Mouse (Mus musculus) MEL (cell line): Measurements from ENCODE around the gene Srf. TPM values are rescaled to one million over a fixed set of nuclear protein-coding genes. Genes with fewer than 3 reads are reported as not detected.
"Not testable (repeated sequence)": the region's sequence is repeated elsewhere in the genome, so short reads cannot be mapped to it uniquely, and the experiment has no call there.

ENCODE experiments used
- DNase-seq: peaks from one replicate; pipeline ENCODE4 v3.0.0; 2011; ENCODE audit warnings: low read depth, low spot score
- H3K27ac ChIP-seq: 2 replicates; pipeline ENCODE4 v1.5.1; 2012; ENCODE audit warnings: low read depth, mild to moderate bottlenecking, control low read depth, low read length, moderate library complexity; ENCODE audit not compliant: control insufficient read depth
- H3K27me3 ChIP-seq, 2 experiments: fragments of 150-350 bp in 1 of 2; sonication (generic) in 1 of 2; 2 replicates each; pipeline ENCODE4 v1.6.1; 2012; ENCODE audit warnings: low read length in 2 of 2, mild to moderate bottlenecking in 2 of 2, improper control_type of control experiment in 1 of 2, moderate library complexity in 1 of 2; ENCODE audit not compliant: insufficient read depth in 2 of 2, control insufficient read depth in 1 of 2
- H3K36me3 ChIP-seq, 2 experiments: 2 replicates each; pipeline ENCODE4 v1.6.1; 2012 to 2014; ENCODE audit warnings: low read length in 2 of 2, improper control_type of control experiment in 1 of 2, inconsistent platforms in 1 of 2, mild to moderate bottlenecking in 1 of 2; ENCODE audit not compliant: insufficient read depth in 2 of 2, control insufficient read depth in 1 of 2
- H3K4me1 ChIP-seq, 2 experiments: fragments of 150-350 bp in 1 of 2; sonication (generic) in 1 of 2; 2 replicates each; pipeline ENCODE4 v1.6.1; 2012; ENCODE audit warnings: low read length in 2 of 2, improper control_type of control experiment in 1 of 2, mild to moderate bottlenecking in 1 of 2; ENCODE audit not compliant: insufficient read depth in 2 of 2, control insufficient read depth in 1 of 2
- H3K4me3 ChIP-seq, 2 experiments: fragments of 150-350 bp in 1 of 2; sonication (generic) in 1 of 2; 2 replicates each; pipeline ENCODE4 v1.5.1; 2012; ENCODE audit warnings: low read depth in 2 of 2, low read length in 2 of 2, mild to moderate bottlenecking in 2 of 2, moderate library complexity in 2 of 2, control low read depth in 1 of 2, improper control_type of control experiment in 1 of 2; ENCODE audit not compliant: control insufficient read depth in 1 of 2, insufficient read depth in 1 of 2
- H3K79me2 ChIP-seq: 2 replicates; pipeline ENCODE4 v1.6.1; 2012; ENCODE audit warnings: mild to moderate bottlenecking, low read length, moderate library complexity; ENCODE audit not compliant: control insufficient read depth, poor library complexity, insufficient read depth
- H3K9ac ChIP-seq: 2 replicates; pipeline ENCODE4 v1.6.1; 2012; ENCODE audit warnings: low read depth, mild to moderate bottlenecking, control low read depth, low read length, moderate library complexity; ENCODE audit not compliant: control insufficient read depth, poor library complexity, severe bottlenecking
- H3K9me3 ChIP-seq: fragments of 150-350 bp; sonication (generic); replicated peaks from 2 replicates; pipeline ENCODE4 v1.6.1; 2012; ENCODE audit warnings: mild to moderate bottlenecking, low read length, improper control_type of control experiment, moderate library complexity; ENCODE audit not compliant: insufficient read depth
- HCFC1 ChIP-seq: IDR thresholded peaks from 2 replicates; pipeline ENCODE4 v1.6.1; 2012; ENCODE audit warnings: low read depth, mild to moderate bottlenecking, inconsistent platforms, low read length, improper control_type of control experiment, moderate library complexity
- MAFK ChIP-seq: IDR thresholded peaks from 2 replicates; pipeline ENCODE4 v1.6.1; 2011; ENCODE audit warnings: low read depth, mild to moderate bottlenecking, low read length, improper control_type of control experiment, borderline replicate concordance
- MAZ ChIP-seq: IDR thresholded peaks from 2 replicates; pipeline ENCODE4 v1.6.1; 2012; ENCODE audit warnings: low read depth, mild to moderate bottlenecking, inconsistent platforms, low read length, improper control_type of control experiment
- MXI1 ChIP-seq: IDR thresholded peaks from 2 replicates; pipeline ENCODE4 v1.6.1; 2011; ENCODE audit warnings: mild to moderate bottlenecking, low read depth, low read length, improper control_type of control experiment
- MYB ChIP-seq: IDR thresholded peaks from 2 replicates; pipeline ENCODE4 v1.6.1; 2011; ENCODE audit warnings: mild to moderate bottlenecking, low read depth, low read length, improper control_type of control experiment
- MYC ChIP-seq: IDR thresholded peaks from 2 replicates; pipeline ENCODE4 v1.6.1; 2011; ENCODE audit warnings: low read depth, mild to moderate bottlenecking, low read length, improper control_type of control experiment, moderate library complexity
- POLR2AphosphoS5 ChIP-seq: IDR thresholded peaks from 2 replicates; pipeline ENCODE4 v1.6.1; 2012; ENCODE audit warnings: low read depth, borderline replicate concordance, mild to moderate bottlenecking, inconsistent platforms, low read length, moderate library complexity, mixed read lengths
- RAD21 ChIP-seq: IDR thresholded peaks from 2 replicates; pipeline ENCODE4 v1.6.1; 2011; ENCODE audit warnings: mild to moderate bottlenecking, low read depth, low read length, improper control_type of control experiment
- SIN3A ChIP-seq: IDR thresholded peaks from 2 replicates; pipeline ENCODE4 v1.6.1; 2012; ENCODE audit warnings: low read length, improper control_type of control experiment, inconsistent platforms
- TAL1 ChIP-seq: IDR thresholded peaks from 2 replicates; pipeline ENCODE4 v1.6.1; 2012; ENCODE audit warnings: mild to moderate bottlenecking, inconsistent platforms, low read length, moderate library complexity, mixed read lengths
- TBP ChIP-seq: IDR thresholded peaks from 2 replicates; pipeline ENCODE4 v1.8.0; 2011; ENCODE audit warnings: low read depth, low read length, improper control_type of control experiment
- TCF12 ChIP-seq: IDR thresholded peaks from 2 replicates; pipeline ENCODE4 v1.6.1; 2014; ENCODE audit warnings: low read depth, mild to moderate bottlenecking, inconsistent platforms, low read length, improper control_type of control experiment, moderate library complexity
- UBTF ChIP-seq: IDR thresholded peaks from 2 replicates; pipeline ENCODE4 v1.6.1; 2012; ENCODE audit warnings: low read depth, mild to moderate bottlenecking, inconsistent platforms, low read length, improper control_type of control experiment, moderate library complexity, borderline replicate concordance; ENCODE audit not compliant: insufficient read depth
- ZC3H11A ChIP-seq: IDR thresholded peaks from 2 replicates; pipeline ENCODE4 v1.6.1; 2012; ENCODE audit warnings: low read depth, mild to moderate bottlenecking, inconsistent platforms, low read length, improper control_type of control experiment
- ZMIZ1 ChIP-seq: IDR thresholded peaks from 2 replicates; pipeline ENCODE4 v1.6.1; 2012; ENCODE audit warnings: low read depth, mild to moderate bottlenecking, inconsistent platforms, low read length, improper control_type of control experiment, moderate library complexity
- polyA plus RNA-seq, 2 experiments: library from polyadenylated mRNA; stranded (reverse) in 1 of 2; unstranded in 1 of 2; fragments of >175 nt in 1 of 2; fragments of >200 nt in 1 of 2; gene quantifications; 2 replicates each; pipeline versions ENCODE4 v1.2.1 to v1.2.4; 2012; ENCODE audit warnings: low replicate concordance in 2 of 2, low read depth in 1 of 2; ENCODE audit not compliant: insufficient read length in 2 of 2, insufficient read depth in 1 of 2, missing spikeins in 1 of 2
- total RNA-seq: library from RNA; depleted of rRNA; stranded (reverse); fragments of 300-350 nt; gene quantifications from 2 replicates; pipeline ENCODE4 v1.2.3, GENCODE M21; 2012

Srf gene
- total and polyA plus RNA-seq, 3 experiments, result 43.9 to 114 TPM; not detected in 1

GRCm38 (mm10) chr17:46559146-46559545 lies 3.2 kb upstream of the Srf start:
- DNase-seq, result no peak
- peaks cover 0 to 5% of the 10 kb centered on the region in 2 experiments; a peak in 2 of 4 replicates for H3K36me3 ChIP-seq
- H3K27ac ChIP-seq, result no peak overlapping the region
- TF ChIP-seq UBTF (no peak), MYB (no peak), TAL1 (no peak), MYC (no peak), ZMIZ1 (no peak), MAFK (no peak), MXI1 (no peak), RAD21 (no peak), POLR2AphosphoS5 (no peak), MAZ (no peak)
- TF ChIP-seq, all 39 proteins: peak for 0
- Histone ChIP-seq H3K9ac (no peak overlapping the region), H3K4me1 (peaks cover 2 to 7% of the 10 kb centered on the region in 2 experiments; a peak in 3 of 4 replicates), H3K9me3 (no peaks in the 10 kb centered on the region), H3K27me3 (no peaks in the 10 kb centered on the region; a peak in 1 of 4 replicates), H3K4me3 (no peak overlapping the region), H3K79me2 (peaks cover 18% of the 10 kb centered on the region)

- TF ChIP-seq TBP (no peak), ZC3H11A (no peak), SIN3A (no peak), TCF12 (no peak), HCFC1 (no peak)
Observed at GRCm38 (mm10) chr17:46558151-46558550, 2.2 kb upstream of the Srf start.

GRCm38 (mm10) chr17:46557321-46557720 lies 1.3 kb upstream of the Srf start:
- H3K9me3 ChIP-seq, H3K36me3 ChIP-seq, DNase-seq, H3K27me3 ChIP-seq, H3K27ac ChIP-seq, H3K9ac ChIP-seq: not testable (repeated sequence)
- Histone ChIP-seq H3K4me1 (peaks cover 2 to 14% of the 10 kb centered on the region in 2 experiments; a peak in 3 of 4 replicates), H3K79me2 (peaks cover 26% of the 10 kb centered on the region), H3K4me3 (peak overlapping the region in 1 of 2 experiments; percentile 88; a peak in 1 of 4 replicates)

More at GRCm38 (mm10) chr17:46558151-46558550, 2.2 kb upstream of the Srf start:
- no peak overlapping the region for H3K27ac ChIP-seq
- no peak for DNase-seq
- H3K4me3 ChIP-seq, result no peak overlapping the region
- no peaks in the 10 kb centered on the region for H3K9me3 ChIP-seq
- peaks cover 26% of the 10 kb centered on the region for H3K79me2 ChIP-seq
- no peaks in the 10 kb centered on the region for H3K27me3 ChIP-seq
- H3K9ac ChIP-seq, result no peak overlapping the region
- peaks cover 2 to 12% of the 10 kb centered on the region in 2 experiments; a peak in 3 of 4 replicates for H3K4me1 ChIP-seq
- H3K36me3 ChIP-seq, result peaks cover 0 to 9% of the 10 kb centered on the region in 2 experiments; a peak in 2 of 4 replicates
